Mouse (Mus musculus) liver, postnatal 0 days (tissue): Measurements from ENCODE around the gene Epgn.

ENCODE experiments used
- CTCF ChIP-seq: sonication (generic); IDR thresholded peaks from 2 replicates; pipeline ENCODE4 v1.5.1; 2016; ENCODE audit warnings: antibody characterized with exemption, low read depth
- EP300 ChIP-seq: IDR thresholded peaks from 2 replicates; pipeline ENCODE4 v1.6.1; 2016; ENCODE audit warnings: antibody characterized with exemption, low read depth, mild to moderate bottlenecking

DNA sequence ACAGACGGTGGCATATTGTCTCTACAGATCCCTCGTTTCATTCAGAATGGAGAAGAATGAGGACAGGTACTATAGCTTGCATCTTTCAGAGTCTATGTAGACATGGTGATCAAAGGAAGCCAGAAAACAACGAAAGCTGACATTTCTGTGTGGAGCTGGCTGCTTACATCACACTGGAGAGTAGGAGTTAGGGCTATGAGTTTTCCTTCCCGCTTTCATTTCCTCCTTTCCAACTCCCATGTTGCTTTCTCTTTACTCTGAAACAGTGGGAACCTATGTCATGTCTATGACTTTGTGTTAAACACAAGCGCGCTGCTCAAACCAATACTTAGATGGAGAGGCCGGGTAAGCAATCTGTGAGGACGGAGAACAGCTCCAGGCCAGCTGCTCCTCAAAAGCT lies 27.3 kb upstream of the Epgn start:
- TF ChIP-seq CTCF (no peak), EP300 (no peak)
